Mouse (Mus musculus) spleen, adult 12 weeks (tissue): Measurements from ENCODE around the gene Nop58.
"Not testable (repeated sequence)": the region's sequence is repeated elsewhere in the genome, so short reads cannot be mapped to it uniquely, and the experiment has no call there.

ENCODE experiments used
- DNase-seq: peaks from one replicate; pipeline ENCODE4 v3.0.0; 2022; ENCODE audit warnings: low spot score

Gene Nop58

DNA sequence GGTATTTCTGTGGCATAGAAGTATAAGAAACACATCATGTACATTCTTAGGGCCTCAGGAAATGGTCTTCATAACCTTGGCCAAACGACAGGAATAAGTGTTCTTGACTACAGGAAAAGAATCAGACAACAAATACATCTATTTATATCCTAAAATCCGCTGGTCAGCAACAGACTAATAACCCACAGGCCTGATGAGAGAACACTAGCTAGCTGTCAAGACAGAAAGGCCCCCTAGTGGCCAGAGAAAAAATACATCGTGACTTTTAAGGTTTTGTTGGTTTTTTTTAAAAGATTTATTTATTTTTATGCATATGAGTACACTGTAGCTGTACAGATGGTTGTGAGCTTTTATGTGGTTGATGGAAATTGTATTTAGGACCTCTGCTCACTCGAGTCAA is 35.1 kb downstream of the Nop58 start:
- DNase-seq = no peak

- DNase-seq = no peak
These were observed 40.9 kb downstream of the Nop58 start for GRCm38 (mm10) chr1:59725661-59726060.

DNA sequence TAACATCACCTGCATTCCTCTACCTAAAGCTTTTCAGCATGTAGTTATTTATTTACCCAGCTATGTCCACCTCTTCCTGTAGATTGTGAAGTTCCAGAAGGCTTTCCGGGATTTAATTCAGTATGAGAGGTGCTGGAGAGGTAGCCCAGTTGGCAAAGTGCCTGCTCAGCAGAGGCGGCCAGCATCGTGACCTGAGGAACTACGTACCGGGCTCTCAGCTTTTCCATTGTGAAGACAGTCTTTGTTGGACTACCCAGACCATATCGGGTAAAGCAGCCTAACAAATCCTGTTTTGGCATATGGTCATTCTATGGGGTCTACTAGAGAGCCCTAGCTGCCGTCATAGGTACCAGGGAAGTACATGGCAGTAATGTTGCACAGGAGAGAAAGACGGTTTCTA is 45.3 kb downstream of the Nop58 start:
- DNase-seq = no peak

DNA sequence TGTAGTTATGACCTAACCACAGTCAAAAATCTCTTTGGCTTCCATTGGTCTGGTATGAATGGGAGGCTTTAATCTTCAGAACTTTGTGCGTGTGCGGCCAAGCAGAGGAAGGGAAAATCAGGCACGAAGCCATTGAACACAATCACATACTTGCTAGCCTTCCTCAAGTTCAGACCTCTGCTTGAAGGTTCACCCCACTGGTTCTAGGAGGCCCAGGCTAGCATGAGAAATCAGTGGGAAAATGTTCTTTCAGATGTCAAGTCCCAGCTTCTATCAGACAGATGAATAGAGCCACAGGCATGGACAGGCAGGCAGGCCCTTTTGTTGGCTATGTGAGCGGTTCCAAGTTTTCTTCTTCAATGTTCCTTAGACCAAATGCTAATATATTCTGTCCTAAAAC is 46.0 kb downstream of the Nop58 start:
- no peak for DNase-seq

GRCm38 (mm10) chr1:59734076-59734475 is 49.3 kb downstream of the Nop58 start:
- DNase-seq = no peak

DNA sequence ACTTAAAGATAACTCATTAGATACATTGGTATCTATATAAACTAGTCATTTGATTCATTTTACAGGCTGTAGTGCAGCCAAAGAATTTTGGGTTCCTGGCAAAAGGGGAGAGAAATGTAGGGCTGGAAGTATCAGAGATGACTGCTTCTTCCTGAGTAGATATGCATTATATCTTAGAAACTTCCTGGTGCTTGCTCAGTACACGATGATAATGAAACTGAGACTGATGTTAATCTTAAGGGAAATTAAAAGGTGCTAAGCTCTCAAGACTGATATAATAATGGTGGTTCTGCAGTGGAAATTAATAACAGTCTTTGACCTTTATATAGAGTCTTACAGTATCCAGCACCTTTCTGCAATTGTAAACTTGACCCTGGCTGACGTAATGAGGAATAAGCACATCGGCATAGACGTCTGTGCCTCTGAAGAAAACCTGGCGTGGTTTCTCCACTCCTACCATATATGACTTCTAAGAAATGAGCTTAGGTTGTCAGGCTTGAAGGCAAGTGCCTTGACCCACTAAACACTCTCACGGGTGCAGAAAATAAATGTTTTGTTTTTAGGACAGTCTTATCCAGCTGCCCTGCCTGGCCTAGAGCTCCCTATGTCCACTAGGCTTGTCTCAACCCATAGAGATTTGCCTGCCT is 54.1 kb downstream of the Nop58 start:
- DNase-seq = no peak

GRCm38 (mm10) chr1:59739577-59740354 is 55.0 kb downstream of the Nop58 start:
- no peak for DNase-seq

DNA sequence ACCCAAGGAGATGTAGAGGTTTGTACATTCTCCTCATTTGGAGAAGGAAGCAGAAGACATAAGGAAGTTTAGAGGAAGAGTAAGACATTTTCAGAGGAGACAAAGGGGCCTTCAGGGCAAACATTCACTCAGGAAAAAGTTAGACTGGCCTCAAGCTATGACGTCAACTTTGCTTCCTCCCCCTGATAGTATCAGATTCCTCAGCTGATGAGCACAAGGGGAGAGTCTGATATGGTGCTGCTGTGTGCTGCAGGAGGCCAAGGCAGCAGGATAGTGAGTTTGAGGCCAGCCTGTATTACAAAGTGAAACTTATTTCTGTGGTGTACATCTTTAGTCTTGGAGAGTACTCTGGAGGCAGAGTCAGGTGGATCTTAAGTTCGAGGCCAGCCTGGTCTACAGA is 64.3 kb downstream of the Nop58 start:
- DNase-seq = no peak

GRCm38 (mm10) chr1:59749724-59750123 is 65.0 kb downstream of the Nop58 start:
- not testable (repeated sequence) for DNase-seq

- no peak for DNase-seq
These were observed 70.5 kb downstream of the Nop58 start for GRCm38 (mm10) chr1:59755298-59755697.

DNA sequence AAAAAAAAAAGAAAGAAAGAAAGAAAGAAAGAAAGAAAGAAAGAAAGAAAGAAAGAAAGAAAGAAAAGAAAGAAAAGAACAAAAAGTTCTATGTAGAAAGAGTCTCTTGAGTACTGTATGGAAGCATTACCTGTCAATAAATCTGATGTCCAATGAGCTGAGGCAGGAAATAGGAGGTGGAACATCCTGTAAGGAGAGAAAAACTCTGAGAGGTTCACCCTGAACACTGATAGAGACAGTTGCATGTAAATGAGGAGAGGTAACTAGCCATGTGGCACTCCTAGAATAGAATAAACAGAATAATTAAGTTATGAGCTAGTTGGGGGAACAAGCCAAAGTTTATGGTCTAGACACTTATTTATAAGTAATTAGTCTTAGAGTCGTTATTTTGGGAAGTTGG is 73.6 kb downstream of the Nop58 start:
- no peak for DNase-seq

GRCm38 (mm10) chr1:59762208-59762607 is 77.4 kb downstream of the Nop58 start:
- peak; percentile 11 for DNase-seq

DNA sequence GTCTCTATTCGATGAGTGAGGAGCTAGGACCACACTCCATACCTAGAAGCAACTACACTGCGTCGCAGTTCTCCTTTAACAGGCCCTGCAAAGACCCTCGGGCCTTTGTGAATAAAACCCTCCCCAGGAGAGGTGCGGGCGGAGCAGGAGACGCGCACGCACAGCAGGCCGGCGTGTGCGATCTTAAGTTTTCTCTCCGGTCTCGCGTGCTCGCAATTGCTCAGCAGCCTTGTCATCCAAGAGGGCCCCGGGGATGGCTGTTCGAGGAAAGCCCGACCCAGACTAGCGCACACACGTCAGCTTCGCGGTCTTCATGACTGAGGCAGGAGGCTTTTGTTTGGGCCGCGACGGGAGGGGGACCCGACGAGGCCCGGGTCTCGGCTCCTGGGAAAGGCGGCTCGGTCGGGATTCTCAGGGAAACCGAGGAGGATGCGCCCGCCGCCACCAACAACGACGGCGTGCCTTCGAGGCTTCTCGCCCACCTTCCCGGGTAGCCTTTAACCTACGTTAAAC is 77.9 kb downstream of the Nop58 start:
- no peak for DNase-seq

- peak; percentile 71 for DNase-seq
These were observed 78.5 kb downstream of the Nop58 start, which contains the start of gene Bmpr2 for GRCm38 (mm10) chr1:59763164-59763768. Gene Bmpr2 (plus strand): TSS chr1:59763400.

GRCm38 (mm10) chr1:59763781-59764251 is 79.0 kb downstream of the Nop58 start:
- peak; percentile 29 for DNase-seq

- peak; percentile 9 for DNase-seq
These were observed 79.7 kb downstream of the Nop58 start for GRCm38 (mm10) chr1:59764407-59764971.

DNA sequence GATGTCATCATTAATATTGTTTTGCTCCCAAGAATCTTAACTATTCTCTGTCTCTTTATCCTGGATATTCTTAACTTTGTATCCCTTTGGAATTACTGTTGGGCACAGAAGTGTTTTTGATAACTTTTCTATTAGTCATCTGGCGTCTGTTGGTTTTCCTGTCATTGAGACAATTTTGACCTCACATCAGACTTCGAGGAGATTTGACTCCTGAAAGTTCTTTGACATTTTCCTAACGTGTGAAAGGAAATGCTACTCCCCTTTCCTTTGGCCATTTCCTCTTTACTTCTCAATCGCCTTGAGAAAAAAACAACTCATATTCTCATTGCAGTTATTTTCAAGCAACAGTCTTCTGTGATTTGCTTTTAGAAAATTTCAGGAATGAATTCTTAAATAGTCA is 80.5 kb downstream of the Nop58 start:
- DNase-seq = no peak

DNA sequence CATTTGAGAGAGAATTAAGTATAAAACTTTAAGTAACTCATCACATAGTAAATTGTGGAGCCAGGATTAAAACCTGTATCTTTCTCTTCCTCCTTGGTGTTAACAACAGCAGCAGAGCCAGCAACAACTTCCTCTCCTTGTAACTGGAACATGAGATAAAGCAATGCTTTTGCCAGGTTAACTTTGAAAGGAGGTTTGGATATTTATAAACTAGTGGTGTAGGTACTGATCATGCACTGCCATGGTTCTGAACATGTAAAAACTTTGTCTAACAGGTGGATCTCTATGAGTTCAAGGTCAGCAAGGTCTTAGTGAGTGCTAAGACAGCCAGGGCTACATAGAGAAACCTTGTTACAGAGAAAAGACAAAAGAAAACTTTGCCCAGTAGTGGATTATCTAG is 81.9 kb downstream of the Nop58 start:
- DNase-seq = no peak
